Mouse (Mus musculus) heart, postnatal 0 days (tissue): ENCODE results near the gene Nptx2. TPM values are rescaled to one million over a fixed set of nuclear protein-coding genes. Genes with fewer than 3 reads are reported as not detected.

ENCODE experiments used
- ATAC-seq: fragments of 200-750 bp; cut with Nextera tagmentation; 2 replicates; pipeline ENCODE4 v1.8.0; 2017; ENCODE audit warnings: low read depth, moderate number of reproducible peaks, moderate library complexity; ENCODE audit not compliant: insufficient read depth
- DNase-seq: peaks from one replicate; pipeline ENCODE4 v3.0.0-alpha.2; 2016; ENCODE audit warnings: low spot score
- H3K27ac ChIP-seq: fragments of 300-500 bp; sonication (generic); 2 replicates; pipeline ENCODE4 v1.5.1; 2014; ENCODE audit warnings: low read depth, mild to moderate bottlenecking
- H3K27me3 ChIP-seq: fragments of 300-500 bp; sonication (generic); 2 replicates; pipeline ENCODE4 v1.6.1; 2014; ENCODE audit warnings: low read length, mixed read lengths; ENCODE audit not compliant: control insufficient read depth, insufficient read depth
- H3K36me3 ChIP-seq: fragments of 300-500 bp; sonication (generic); replicated peaks from 2 replicates; pipeline ENCODE4 v1.6.1; 2014; ENCODE audit warnings: low read length, mixed read lengths; ENCODE audit not compliant: control insufficient read depth, insufficient read depth
- H3K4me1 ChIP-seq: fragments of 300-500 bp; sonication (generic); 2 replicates; pipeline ENCODE4 v1.6.1; 2014; ENCODE audit warnings: antibody characterized with exemption; ENCODE audit not compliant: control insufficient read depth, insufficient read depth
- H3K4me2 ChIP-seq: fragments of 300-500 bp; sonication (generic); 2 replicates; pipeline ENCODE4 v1.6.1; 2014; ENCODE audit warnings: low read depth, mild to moderate bottlenecking, low read length, moderate library complexity
- H3K4me3 ChIP-seq: fragments of 300-500 bp; sonication (generic); 2 replicates; pipeline ENCODE4 v1.5.1; 2014; ENCODE audit warnings: low read depth, low read length
- H3K9ac ChIP-seq: fragments of 300-500 bp; sonication (generic); replicated peaks from 2 replicates; pipeline ENCODE4 v1.6.1; 2014; ENCODE audit warnings: low read depth, low read length, mixed read lengths
- H3K9me3 ChIP-seq: fragments of 300-500 bp; sonication (generic); replicated peaks from 2 replicates; pipeline ENCODE4 v1.6.1; 2016; ENCODE audit warnings: low read length; ENCODE audit not compliant: control insufficient read depth
- CTCF ChIP-seq: IDR thresholded peaks from 2 replicates; pipeline ENCODE4 v1.5.1; 2016; ENCODE audit warnings: antibody characterized with exemption, control low read depth, low read depth
- EP300 ChIP-seq: IDR thresholded peaks from 2 replicates; pipeline ENCODE4 v1.6.1; 2016; ENCODE audit warnings: antibody characterized with exemption, low read depth
- WGBS: fragments of 180-500 bp; shearing (Covaris S2); extraction: QIAGEN DNeasy Blood & Tissue Kit; methylation state at CpG from one replicate; pipeline ENCODE4 v1.1.7; 2014; 5-methylcytosine and 5-hydroxymethylcytosine counted together
- polyA plus RNA-seq: library from polyadenylated mRNA; unstranded; fragments of >200 nt; fragmentation: Nextera tagmentation; extraction: Ambion mirVana; gene quantifications from 2 replicates; pipeline ENCODE4 v1.2.1, GENCODE M21; 2015
- total RNA-seq: library from RNA; depleted of rRNA; stranded (reverse); fragments of >200 nt; gene quantifications from 2 replicates; pipeline ENCODE4 v1.2.3, GENCODE M21; 2014; ENCODE audit warnings: low replicate concordance

Gene Nptx2
- total and polyA plus RNA-seq, 2 experiments from 2014 or later = not detected

- Histone ChIP-seq H3K4me3 (no peak overlapping the region), H3K36me3 (no peaks in the 10 kb centered on the region), H3K4me2 (no peak overlapping the region), H3K4me1 (no peaks in the 10 kb centered on the region), H3K9me3 (no peaks in the 10 kb centered on the region), H3K9ac (no peak overlapping the region), H3K27me3 (no peaks in the 10 kb centered on the region), H3K27ac (no peak overlapping the region)
- TF ChIP-seq EP300 (no peak), CTCF (no peak)
- ATAC-seq (no peak), DNase-seq (no peak)
- WGBS = 80% methylated on average over 10 of the region's 10 CpGs
Measured at GRCm38 (mm10) chr5:144524774-144525173, 20.9 kb upstream of the Nptx2 start.

GRCm38 (mm10) chr5:144529123-144529522 lies 16.6 kb upstream of the Nptx2 start:
- H3K4me1 ChIP-seq = no peaks in the 10 kb centered on the region
- TF ChIP-seq EP300 = no peak
- no peak for TF ChIP-seq CTCF
- no peak overlapping the region for H3K4me2 ChIP-seq
- H3K36me3 ChIP-seq = no peaks in the 10 kb centered on the region
- no peak for ATAC-seq
- DNase-seq = no peak
- H3K27me3 ChIP-seq = no peaks in the 10 kb centered on the region
- 91% methylated on average over 11 of the region's 11 CpGs for WGBS
- no peak overlapping the region for H3K9ac ChIP-seq
- no peak overlapping the region for H3K27ac ChIP-seq
- no peak overlapping the region for H3K4me3 ChIP-seq
- H3K9me3 ChIP-seq = no peaks in the 10 kb centered on the region

GRCm38 (mm10) chr5:144542711-144543308 lies 2.9 kb upstream of the Nptx2 start:
- H3K9me3 ChIP-seq = no peaks in the 10 kb centered on the region
- DNase-seq (peak; percentile 13), ATAC-seq (no peak)
- WGBS = 15% methylated on average over 12 of the region's 12 CpGs
- no peaks in the 10 kb centered on the region for H3K36me3 ChIP-seq
- TF ChIP-seq EP300 (no peak), CTCF (no peak)
- H3K9ac ChIP-seq = no peak overlapping the region
- H3K4me1 ChIP-seq = no peaks in the 10 kb centered on the region
- H3K27ac ChIP-seq = no peak overlapping the region
- peaks cover 46% of the 10 kb centered on the region for H3K27me3 ChIP-seq
- no peak overlapping the region for H3K4me2 ChIP-seq
- no peak overlapping the region for H3K4me3 ChIP-seq

GRCm38 (mm10) chr5:144546423-144546995 lies 807 bp downstream of the Nptx2 start:
- H3K36me3 ChIP-seq = no peaks in the 10 kb centered on the region
- peaks cover 74% of the 10 kb centered on the region for H3K27me3 ChIP-seq
- no peak overlapping the region for H3K9ac ChIP-seq
- no peak overlapping the region for H3K27ac ChIP-seq
- WGBS = 3% methylated on average over 34 of the region's 34 CpGs
- ATAC-seq = no peak
- no peak for DNase-seq
- H3K4me3 ChIP-seq = peak overlapping the region; percentile 32; the same call in 1 of the 2 replicates
- TF ChIP-seq CTCF = no peak
- TF ChIP-seq EP300 = no peak
- H3K4me2 ChIP-seq = no peak overlapping the region
- no peaks in the 10 kb centered on the region for H3K9me3 ChIP-seq
- H3K4me1 ChIP-seq = no peaks in the 10 kb centered on the region

- peaks cover 74% of the 10 kb centered on the region for H3K27me3 ChIP-seq
Measured at GRCm38 (mm10) chr5:144547333-144547878, 1.7 kb downstream of the Nptx2 start.

More at GRCm38 (mm10) chr5:144547333-144547878, 1.7 kb downstream of the Nptx2 start:
- DNase-seq (no peak), ATAC-seq (no peak)
- no peak overlapping the region for H3K4me2 ChIP-seq
- no peak for TF ChIP-seq EP300
- no peak for TF ChIP-seq CTCF
- no peaks in the 10 kb centered on the region for H3K36me3 ChIP-seq
- no peak overlapping the region for H3K9ac ChIP-seq
- H3K9me3 ChIP-seq = no peaks in the 10 kb centered on the region
- WGBS = 20% methylated on average over 9 of the region's 9 CpGs
- no peak overlapping the region for H3K4me3 ChIP-seq
- no peaks in the 10 kb centered on the region for H3K4me1 ChIP-seq
- no peak overlapping the region for H3K27ac ChIP-seq
